Comparison of ENCODE assay signal across 8 mouse cellular contexts in the genomic region with DNA sequence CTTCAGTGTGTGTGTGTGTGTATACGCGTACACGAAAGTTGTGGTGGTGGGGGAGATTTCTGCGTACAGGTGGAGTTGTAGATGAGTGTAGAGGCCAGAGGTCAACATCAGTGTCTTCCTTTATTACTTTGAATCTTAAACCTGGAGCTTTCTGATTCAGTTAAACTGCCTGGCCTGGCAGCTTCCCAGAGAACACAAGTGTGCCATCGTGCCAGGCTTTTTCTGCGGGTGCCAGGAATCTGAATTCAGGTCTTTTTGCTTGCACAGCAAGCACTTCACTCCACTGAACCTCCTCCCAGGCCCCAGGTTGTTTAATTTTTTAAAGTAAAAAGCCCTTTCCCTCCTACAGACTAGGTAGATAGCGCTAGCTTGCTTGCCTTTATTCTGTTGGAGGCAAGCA. TPM values are rescaled to one million over a fixed set of nuclear protein-coding genes. Genes with fewer than 3 reads are reported as not detected.
DNase-seq lines count a peak whose midpoint lies in the region; ATAC-seq and TF ChIP-seq lines count a peak whose summit lies in the region.

No protein-coding gene starts in this region.

- WGBS in heart, postnatal 0 days = 67% methylated on average over 7 of the region's 7 CpGs
- WGBS in embryonic facial prominence, embryonic 10.5 days = 84% methylated on average over 7 of the region's 7 CpGs
- WGBS in kidney, adult 2 months = 55% methylated on average over 7 of the region's 7 CpGs
- 92% methylated on average over 7 of the region's 7 CpGs for WGBS in midbrain, embryonic 12.5 days

- TF ChIP-seq POLR2A in kidney, adult 2 months (IDR thresholded peaks at IDR 0.05; ENCODE audit: low read depth, low read length) = no peak

- peaks cover 13% of the 10 kb centered on the region for H3K4me1 ChIP-seq in heart, postnatal 0 days (ENCODE audit: control insufficient read depth, insufficient read depth)
- peaks cover 44% of the 10 kb centered on the region for H3K4me1 ChIP-seq in embryonic facial prominence, embryonic 10.5 days
- peaks cover 14% of the 10 kb centered on the region for H3K4me1 ChIP-seq in kidney, adult 2 months (ENCODE audit: control insufficient read depth, insufficient read depth, low read length)
- H3K4me1 ChIP-seq in midbrain, embryonic 12.5 days = peaks cover 14% of the 10 kb centered on the region

- no peak for TF ChIP-seq CTCF in heart, postnatal 0 days (IDR thresholded peaks at IDR 0.05; ENCODE audit: low read depth)
- TF ChIP-seq CTCF in kidney, adult 2 months (conservative IDR thresholded peaks at IDR 0.05; ENCODE audit: insufficient read depth, insufficient read length, low read depth, low read length) = no peak

- peak overlapping the region; percentile 95 for H3K27ac ChIP-seq in heart, postnatal 0 days (ENCODE audit: low read depth)
- peak overlapping the region; percentile 99 for H3K27ac ChIP-seq in embryonic facial prominence, embryonic 10.5 days (replicated peaks)
- H3K27ac ChIP-seq in kidney, adult 2 months (ENCODE audit: insufficient read depth, low read depth, low read length) = peak overlapping the region; percentile 98; the same call in 1 of the 2 replicates
- H3K27ac ChIP-seq in midbrain, embryonic 12.5 days (replicated peaks) = no peak overlapping the region

- H3K36me3 ChIP-seq in heart, postnatal 0 days (replicated peaks; ENCODE audit: control insufficient read depth, insufficient read depth, low read length) = no peaks in the 10 kb centered on the region; the same call in 1 of the 2 replicates
- H3K36me3 ChIP-seq in embryonic facial prominence, embryonic 10.5 days (replicated peaks) = peaks cover 21% of the 10 kb centered on the region
- H3K36me3 ChIP-seq in kidney, adult 2 months (ENCODE audit: control insufficient read depth, insufficient read depth, low read length) = no peaks in the 10 kb centered on the region; the same call in 1 of the 2 replicates
- 0 out of 2 replicates have a peak, but pooled peaks cover 6% of the 10 kb centered on the region for H3K36me3 ChIP-seq in midbrain, embryonic 12.5 days

- no peak for TF ChIP-seq EP300 in heart, postnatal 0 days (IDR thresholded peaks at IDR 0.05; ENCODE audit: low read depth)

- intact Hi-C loops in heart, postnatal 36 days (cut with DNase I) = loop anchor here (2.0 to 10.0 kb wide), 2 partner anchors 207 to 677 kb away; a partner anchor contains a TSS
- intact Hi-C loops in left cerebral cortex, postnatal 14 days (cut with DNase I) = no loop called here

- ATAC-seq in heart, postnatal 0 days (ENCODE audit: insufficient read depth, low read depth) = no peak
- ATAC-seq in midbrain, embryonic 12.5 days (ENCODE audit: low FRiP score, low read depth) = no peak

- peak overlapping the region; percentile 96 for H3K9ac ChIP-seq in heart, postnatal 0 days (replicated peaks; ENCODE audit: low read depth, low read length)
- peak overlapping the region; percentile 98 for H3K9ac ChIP-seq in midbrain, embryonic 12.5 days (replicated peaks)

- peak overlapping the region; percentile 93 for H3K4me2 ChIP-seq in heart, postnatal 0 days (ENCODE audit: low read depth, low read length)
- H3K4me2 ChIP-seq in midbrain, embryonic 12.5 days (replicated peaks) = peak overlapping the region; percentile 80

- no peaks in the 10 kb centered on the region for H3K27me3 ChIP-seq in heart, postnatal 0 days (ENCODE audit: control insufficient read depth, insufficient read depth, low read length)
- H3K27me3 ChIP-seq in embryonic facial prominence, embryonic 10.5 days (replicated peaks; ENCODE audit: low read depth, poor library complexity, severe bottlenecking) = no peaks in the 10 kb centered on the region
- no peaks in the 10 kb centered on the region for H3K27me3 ChIP-seq in kidney, adult 2 months (replicated peaks; ENCODE audit: control insufficient read depth, insufficient read depth, low read length)
- H3K27me3 ChIP-seq in midbrain, embryonic 12.5 days = no peaks in the 10 kb centered on the region

- peak overlapping the region; percentile 90; the same call in 1 of the 2 replicates for H3K4me3 ChIP-seq in heart, postnatal 0 days (ENCODE audit: low read depth, low read length)
- H3K4me3 ChIP-seq in embryonic facial prominence, embryonic 10.5 days = peak overlapping the region; percentile 78
- peak overlapping the region; percentile 74 for H3K4me3 ChIP-seq in kidney, adult 2 months (ENCODE audit: insufficient read depth, low read depth, low read length)
- H3K4me3 ChIP-seq in midbrain, embryonic 12.5 days = peak overlapping the region; percentile 85

- H3K9me3 ChIP-seq in heart, postnatal 0 days (replicated peaks; ENCODE audit: control insufficient read depth, low read length) = no peaks in the 10 kb centered on the region
- H3K9me3 ChIP-seq in embryonic facial prominence, embryonic 10.5 days = no peaks in the 10 kb centered on the region
- H3K9me3 ChIP-seq in midbrain, embryonic 12.5 days = no peaks in the 10 kb centered on the region

- no peak for DNase-seq in heart, postnatal 0 days (ENCODE audit: low spot score)
- DNase-seq in heart, postnatal 36 days = no peak
- no peak for DNase-seq in embryonic facial prominence, embryonic 10.5 days (ENCODE audit: low spot score)
- DNase-seq in kidney, adult 2 months = peak; percentile 73
- no peak for DNase-seq in left cerebral cortex, postnatal 14 days (ENCODE audit: low spot score in 2 of 2)
- DNase-seq in B cell, adult 2 months = no peak
- no peak for DNase-seq in heart, postnatal 4 days

RNA-seq across cellular contexts. Expression of a gene that starts 1.1 kb away (rescaled TPM):
- total RNA-seq in heart, postnatal 0 days (2014; rRNA removed; ENCODE audit: low replicate concordance) = 4.7 and 5.2 TPM in 2 replicates
- 40.4 and 45.3 TPM in 2 replicates for polyA plus RNA-seq in heart, postnatal 0 days (2015; fragmentation: Nextera tagmentation; extraction: Ambion mirVana)
- 10 to 100 TPM; 53.0 to 53.1 TPM for total RNA-seq in heart, postnatal 36 days (2021)
- 53.4 and 56.2 TPM in 2 replicates for polyA plus RNA-seq in embryonic facial prominence, embryonic 10.5 days (2016; fragmentation: Nextera tagmentation; extraction: Ambion mirVana)
- 3.7 and 6.9 TPM in 2 replicates for polyA plus RNA-seq in kidney, adult 2 months (2012; rRNA removed)
- polyA plus RNA-seq in midbrain, embryonic 12.5 days (2016; fragmentation: Nextera tagmentation; extraction: Ambion mirVana) = 62.6 and 66.3 TPM in 2 replicates
- total RNA-seq in left cerebral cortex, postnatal 14 days (2021) = 10 to 100 TPM; 23.7 to 25.1 TPM
- 10 to 100 TPM; 42.4 to 47.6 TPM for total RNA-seq in heart, postnatal 4 days (2021)

RNA-seq across cellular contexts. Expression of a gene that starts 1.3 kb away (rescaled TPM):
- 28.9 and 43.9 TPM in 2 replicates for total RNA-seq in heart, postnatal 0 days (2014; rRNA removed; ENCODE audit: low replicate concordance)
- 322 and 335 TPM in 2 replicates for polyA plus RNA-seq in heart, postnatal 0 days (2015; fragmentation: Nextera tagmentation; extraction: Ambion mirVana)
- 100 to 1,000 TPM; 341 to 347 TPM for total RNA-seq in heart, postnatal 36 days (2021)
- 146 and 164 TPM in 2 replicates for polyA plus RNA-seq in embryonic facial prominence, embryonic 10.5 days (2016; fragmentation: Nextera tagmentation; extraction: Ambion mirVana)
- 136 and 225 TPM in 2 replicates for polyA plus RNA-seq in kidney, adult 2 months (2012; rRNA removed)
- polyA plus RNA-seq in midbrain, embryonic 12.5 days (2016; fragmentation: Nextera tagmentation; extraction: Ambion mirVana) = 194 and 214 TPM in 2 replicates
- total RNA-seq in left cerebral cortex, postnatal 14 days (2021) = 10 to 100 TPM; 84.6 to 96.5 TPM
- 100 to 1,000 TPM; 280 to 292 TPM for total RNA-seq in heart, postnatal 4 days (2021)
